Mouse (Mus musculus): ENCODE results near the gene Alpk3.
"Not testable (repeated sequence)": the region's sequence is repeated elsewhere in the genome, so short reads cannot be mapped to it uniquely, and the experiment has no call there.

Alpk3 gene

DNA sequence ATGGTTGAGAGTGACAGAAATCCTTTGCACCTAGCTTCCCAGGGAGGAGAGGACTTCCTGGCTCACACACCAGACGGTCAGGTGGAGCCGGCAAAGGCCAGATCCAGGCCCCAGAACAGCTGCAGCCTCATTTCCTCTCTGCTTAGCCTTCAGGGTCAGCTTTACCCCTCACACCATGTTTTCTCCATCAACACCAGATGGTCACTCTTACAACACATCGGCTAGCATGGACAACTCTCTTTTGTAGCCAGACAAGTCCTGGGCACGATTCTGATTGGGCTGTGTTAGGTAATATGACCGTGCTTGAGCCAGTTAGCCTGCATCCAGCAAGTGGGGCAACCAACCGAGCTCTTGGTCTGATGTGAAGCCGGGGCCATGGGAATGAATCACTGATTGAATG lies 74.5 kb downstream of the Alpk3 start:
- DNase-seq (ENCODE audit: low spot score in 2 of 2): no peak

DNA sequence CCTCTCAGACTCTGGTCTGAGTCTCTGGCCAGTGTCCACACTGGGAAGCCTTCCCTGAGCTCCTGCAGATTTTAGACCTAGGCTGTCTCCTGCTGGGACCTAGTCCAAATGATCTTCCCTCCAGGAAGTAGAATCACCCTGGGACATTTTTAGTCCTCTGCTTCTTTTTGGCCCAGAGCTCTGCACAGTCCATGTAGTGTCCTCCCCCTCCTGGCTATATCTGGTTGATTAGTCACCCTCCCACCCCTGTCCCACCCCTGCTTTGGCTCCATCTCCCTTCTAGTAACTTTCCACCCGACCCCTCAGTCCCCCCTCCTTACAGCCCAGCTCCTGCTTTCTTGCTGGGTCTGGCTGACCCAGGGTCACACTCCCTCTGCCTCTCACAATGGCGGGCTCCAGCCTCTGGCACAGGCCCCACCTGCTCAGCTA lies 75.5 kb downstream of the Alpk3 start:
- no peak for DNase-seq (ENCODE audit: low spot score in 2 of 2)

DNA sequence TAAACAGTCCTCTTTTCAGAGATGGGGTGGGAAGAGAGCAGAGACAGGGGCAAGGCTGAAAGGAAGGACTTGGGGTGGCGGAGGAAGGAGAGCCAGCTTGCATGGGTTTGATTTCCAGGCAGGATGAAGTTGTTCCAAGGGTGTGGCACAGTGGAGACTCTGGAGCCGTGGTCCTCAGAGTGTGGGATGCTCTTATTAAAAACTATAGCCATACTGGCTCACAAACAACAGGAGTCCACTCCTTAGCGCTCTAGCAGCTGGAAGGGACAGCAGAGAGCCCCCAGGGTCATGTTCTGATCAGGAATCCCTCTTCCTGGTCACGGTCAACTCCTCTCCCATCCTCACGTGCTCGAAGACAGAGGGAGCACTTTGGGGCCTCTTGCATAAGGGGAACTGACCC lies 76.0 kb downstream of the Alpk3 start:
- no peak for DNase-seq (ENCODE audit: low spot score in 2 of 2)

DNA sequence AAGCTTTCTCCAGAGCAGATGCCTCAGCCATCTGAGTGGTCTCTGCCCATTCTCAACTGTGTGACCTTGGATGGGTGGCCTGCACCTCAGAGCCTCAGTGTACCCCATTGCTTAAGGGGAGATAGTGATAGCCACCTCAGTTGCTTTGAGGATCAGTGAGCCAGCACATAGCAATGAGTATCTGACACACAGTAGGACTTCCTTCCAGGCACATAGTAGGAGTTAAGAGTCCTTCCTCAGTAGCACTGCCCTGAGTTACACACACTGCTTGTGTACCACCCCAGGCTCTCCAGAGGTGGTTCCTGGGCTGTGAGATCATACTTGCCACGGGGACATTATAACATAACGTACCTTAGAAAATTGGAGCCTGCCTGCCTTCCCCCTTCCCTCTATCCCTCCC lies 76.5 kb downstream of the Alpk3 start:
- no peak for DNase-seq (ENCODE audit: low spot score in 2 of 2)

DNA sequence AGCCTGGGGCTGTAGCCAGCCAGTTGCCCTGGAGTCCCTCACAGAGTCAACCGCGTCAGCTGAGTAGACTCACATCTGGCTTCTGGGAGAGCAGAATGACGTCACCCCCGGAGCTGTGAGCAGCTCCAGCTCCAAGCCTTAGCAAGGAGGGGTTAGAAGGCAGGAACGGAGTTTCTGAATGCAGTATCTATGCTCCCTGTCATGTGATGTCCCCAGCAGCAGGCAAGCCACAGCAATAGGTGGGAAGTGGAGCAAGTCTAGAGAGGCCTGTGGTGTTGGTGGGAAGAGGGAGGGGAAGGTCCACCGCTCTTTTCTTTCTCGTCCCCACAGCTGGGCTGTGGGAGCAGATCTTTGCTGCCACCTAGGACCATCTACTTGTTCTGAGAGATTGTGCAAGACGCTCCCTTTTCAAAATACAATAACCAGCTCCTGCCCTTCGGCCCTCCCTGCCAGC lies 77.2 kb downstream of the Alpk3 start:
- peak; percentile 30 to 48 for DNase-seq (ENCODE audit: low spot score in 2 of 2)

DNA sequence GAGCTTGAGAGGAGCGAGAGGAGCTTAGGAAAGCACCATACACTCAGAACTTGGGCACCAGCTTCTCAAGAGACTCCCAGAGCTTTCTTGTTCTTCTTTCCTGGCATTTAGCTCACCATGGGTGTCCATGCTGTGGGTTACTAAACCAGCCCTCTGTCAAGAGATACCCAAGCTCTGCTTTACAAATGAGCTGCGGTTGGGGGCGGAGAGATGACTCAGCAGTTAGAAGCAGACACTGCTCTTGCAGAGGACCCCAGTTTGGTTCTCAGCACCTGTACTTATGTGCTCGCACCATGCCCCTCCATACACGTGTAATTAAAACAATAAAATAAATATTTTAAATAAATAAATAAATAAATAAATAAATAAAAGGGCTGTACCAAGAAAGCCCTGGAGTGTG lies 79.9 kb downstream of the Alpk3 start:
- DNase-seq (ENCODE audit: low spot score in 2 of 2): no peak

DNA sequence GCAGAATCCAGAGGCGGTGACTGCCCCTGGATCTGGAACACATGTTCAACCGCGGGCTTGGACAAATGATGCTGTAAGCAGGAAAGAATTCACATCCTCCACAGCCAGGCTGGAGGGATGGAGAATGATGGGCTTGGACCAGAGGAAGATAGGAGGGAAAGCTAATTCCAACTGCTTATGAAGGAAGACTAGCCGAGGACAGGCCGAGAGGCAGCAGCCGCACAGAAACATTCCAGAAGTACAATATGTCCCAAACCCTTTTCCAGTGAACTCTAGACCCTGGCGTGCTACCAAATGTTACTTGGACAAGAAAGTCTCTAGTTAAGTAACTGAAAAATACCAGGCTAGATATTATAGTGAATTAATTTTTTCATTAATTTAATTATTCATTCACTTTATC lies 81.7 kb downstream of the Alpk3 start:
- DNase-seq (ENCODE audit: low spot score in 2 of 2): no peak

DNA sequence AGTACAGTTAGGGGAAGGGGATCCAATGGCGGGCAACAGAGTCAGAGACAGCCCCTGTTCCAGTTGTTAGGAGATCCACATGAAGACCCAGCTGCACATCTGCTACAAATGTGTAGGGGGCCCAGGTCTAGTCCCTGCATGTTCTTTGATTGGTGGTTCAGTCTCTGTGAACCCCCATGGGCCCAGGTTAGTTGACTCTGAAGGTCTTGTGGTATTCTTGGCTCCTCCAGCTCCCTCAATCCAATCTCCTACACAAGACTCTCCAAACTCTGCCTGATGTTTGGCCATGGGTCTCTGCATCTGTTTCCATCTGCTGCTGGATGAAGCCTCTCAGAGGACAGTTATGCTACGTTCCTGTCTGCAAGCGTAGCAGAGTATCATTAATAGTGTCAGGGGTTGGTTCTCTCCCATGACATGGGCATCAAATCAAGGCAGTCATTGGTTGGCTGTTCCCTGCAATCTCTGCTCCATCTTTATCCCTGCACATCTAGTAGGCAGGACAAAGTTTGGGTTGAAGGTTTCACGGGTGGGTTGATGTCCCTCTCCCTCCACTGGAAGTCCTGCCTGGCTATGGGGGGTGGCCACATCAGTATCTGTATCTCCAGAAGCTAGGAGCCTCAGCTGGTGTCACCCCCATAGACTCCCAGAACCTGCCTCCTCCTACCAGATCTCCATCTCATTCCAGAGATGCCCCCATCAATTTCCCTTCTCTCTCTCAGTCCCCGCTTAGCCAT lies 82.4 kb downstream of the Alpk3 start:
- DNase-seq (ENCODE audit: low spot score in 2 of 2): no peak

DNA sequence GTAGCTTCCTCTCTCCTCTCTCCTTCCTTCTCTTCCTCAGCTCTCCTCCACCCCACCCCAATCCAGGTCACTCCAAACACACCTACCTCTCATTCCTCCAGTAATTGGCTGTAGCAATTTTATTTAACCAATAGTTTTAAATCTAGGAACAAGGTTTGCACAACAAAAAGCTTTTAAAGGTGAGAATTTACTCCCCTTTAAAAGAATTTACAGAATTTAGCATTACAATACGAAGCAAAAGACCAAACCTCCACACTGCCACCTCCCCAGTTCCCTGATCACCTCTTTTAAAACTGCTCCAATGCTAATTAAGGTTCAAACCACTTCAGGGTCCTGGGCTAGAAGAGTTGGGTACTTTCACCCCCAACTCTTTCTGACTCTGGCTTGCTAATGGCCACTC lies 84.1 kb downstream of the Alpk3 start:
- no peak for DNase-seq (ENCODE audit: low spot score in 2 of 2)

DNA sequence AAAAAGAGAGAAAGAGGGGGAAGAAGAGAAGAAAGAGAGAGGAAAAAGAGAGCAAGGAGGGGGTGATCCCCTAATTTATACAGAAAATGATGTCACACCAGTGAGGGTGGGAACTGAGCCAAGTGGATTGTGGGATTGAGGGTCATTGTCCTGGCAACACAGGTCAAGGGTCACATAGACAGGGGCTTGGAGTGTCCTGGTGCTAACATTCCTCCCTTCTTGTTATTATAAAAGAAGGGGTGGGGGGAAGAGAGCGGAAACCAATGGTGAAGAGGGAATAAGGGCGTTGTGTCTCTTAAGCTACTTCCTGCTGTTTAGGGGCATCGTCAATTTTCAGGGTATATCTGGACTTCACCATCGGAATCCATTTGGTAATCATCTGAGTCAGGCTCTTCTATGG lies 85.7 kb downstream of the Alpk3 start:
- not testable (repeated sequence) for DNase-seq (ENCODE audit: low spot score in 2 of 2)

DNA sequence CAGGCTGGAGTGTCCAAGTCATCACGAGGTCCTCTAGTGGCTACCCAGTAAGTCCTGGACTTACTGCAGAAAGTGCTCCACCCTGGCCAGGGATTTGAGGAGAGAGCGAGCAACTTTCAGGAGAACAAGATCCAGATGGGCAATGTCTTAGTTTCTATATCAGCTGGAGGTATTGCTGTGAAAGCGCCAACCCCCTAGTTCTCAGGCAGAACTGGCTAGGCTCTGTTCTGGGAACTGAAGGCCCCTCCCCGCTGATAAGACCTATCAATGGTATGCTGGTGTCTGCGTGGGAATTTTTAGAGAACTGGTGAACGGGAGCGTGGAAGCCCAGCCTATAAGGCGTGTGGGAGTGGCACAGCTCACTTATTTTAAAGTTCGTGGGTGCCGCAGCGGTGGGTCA lies 92.4 kb downstream of the Alpk3 start:
- no peak for DNase-seq (ENCODE audit: low spot score in 2 of 2)

DNA sequence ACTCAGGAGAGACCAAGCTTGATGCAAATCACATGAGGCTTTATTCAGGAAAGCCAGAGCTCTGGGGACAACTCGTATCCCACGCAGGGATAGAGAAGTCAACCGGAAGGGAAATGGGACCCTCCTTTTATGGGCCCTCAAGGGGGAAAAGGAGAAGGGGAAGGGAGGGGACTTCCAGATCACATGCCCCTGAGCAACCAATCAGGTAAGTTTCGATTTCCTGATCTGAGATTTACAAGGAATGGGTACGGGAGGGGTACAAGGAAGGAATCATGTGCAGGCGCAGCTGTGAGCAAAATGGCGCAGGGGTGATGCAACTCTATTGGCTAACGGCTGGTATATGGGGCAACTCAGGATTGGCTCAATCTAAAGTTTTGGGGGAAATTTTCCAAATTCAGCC lies 93.8 kb downstream of the Alpk3 start:
- no peak for DNase-seq (ENCODE audit: low spot score in 2 of 2)

DNA sequence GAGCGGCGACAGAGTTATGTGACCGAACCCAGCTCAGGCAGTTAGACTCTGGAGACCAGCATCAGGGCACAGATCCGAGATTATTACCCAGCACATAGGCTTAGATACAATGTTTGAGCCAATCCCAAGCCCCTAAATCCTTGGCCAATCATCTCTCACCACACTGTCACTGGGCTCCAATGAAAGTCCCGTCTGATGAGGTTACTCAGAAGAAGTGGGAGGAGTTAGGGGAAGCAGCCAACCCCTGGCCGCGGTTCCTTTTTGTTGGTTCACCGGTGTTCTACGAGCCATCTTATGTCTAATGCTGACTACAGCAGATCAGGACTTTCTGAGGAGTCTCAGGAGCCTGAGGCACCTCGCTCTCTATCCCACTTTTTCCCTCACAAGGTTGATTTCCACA lies 94.9 kb downstream of the Alpk3 start:
- DNase-seq (ENCODE audit: low spot score in 2 of 2): no peak

DNA sequence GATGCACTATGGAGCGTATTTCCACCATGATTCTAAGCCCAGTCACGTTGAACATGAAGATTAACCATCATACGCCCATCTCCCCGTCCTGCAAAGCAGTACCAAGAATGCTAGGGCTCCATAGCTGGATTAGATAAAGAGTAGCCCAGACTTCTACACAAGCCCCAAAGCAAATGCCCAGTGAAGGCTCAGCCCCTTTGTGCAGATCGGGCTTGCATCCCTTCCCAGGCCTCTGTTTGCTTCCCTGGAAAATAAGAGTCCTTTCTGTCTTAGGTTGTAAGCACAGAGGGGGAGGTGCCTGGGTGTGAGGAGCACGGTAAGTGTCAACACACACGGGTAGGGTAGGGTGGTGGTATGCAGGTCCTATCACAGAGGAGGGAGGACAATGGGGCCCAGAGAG lies 95.4 kb downstream of the Alpk3 start:
- no peak for DNase-seq (ENCODE audit: low spot score in 2 of 2)

DNA sequence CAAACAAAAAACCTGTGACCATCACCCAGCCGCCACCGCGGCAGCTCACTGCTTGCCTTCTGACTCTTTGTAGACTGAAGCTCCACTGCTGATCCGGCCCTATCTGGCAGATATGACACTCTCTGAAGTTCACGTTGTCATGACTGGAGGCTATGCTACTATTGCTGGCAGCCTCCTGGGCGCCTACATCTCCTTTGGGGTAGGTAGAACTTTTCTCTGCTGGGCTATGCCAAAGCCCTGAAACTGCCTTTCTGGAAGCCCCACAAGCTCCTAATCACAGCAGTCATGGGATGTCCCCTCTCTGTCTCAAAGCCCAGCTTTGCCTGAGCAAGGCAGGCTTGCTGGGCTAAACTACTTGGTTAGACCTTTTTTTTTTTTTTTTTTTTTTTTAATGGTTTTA lies 95.9 kb downstream of the Alpk3 start:
- no peak for DNase-seq (ENCODE audit: low spot score in 2 of 2)

DNA sequence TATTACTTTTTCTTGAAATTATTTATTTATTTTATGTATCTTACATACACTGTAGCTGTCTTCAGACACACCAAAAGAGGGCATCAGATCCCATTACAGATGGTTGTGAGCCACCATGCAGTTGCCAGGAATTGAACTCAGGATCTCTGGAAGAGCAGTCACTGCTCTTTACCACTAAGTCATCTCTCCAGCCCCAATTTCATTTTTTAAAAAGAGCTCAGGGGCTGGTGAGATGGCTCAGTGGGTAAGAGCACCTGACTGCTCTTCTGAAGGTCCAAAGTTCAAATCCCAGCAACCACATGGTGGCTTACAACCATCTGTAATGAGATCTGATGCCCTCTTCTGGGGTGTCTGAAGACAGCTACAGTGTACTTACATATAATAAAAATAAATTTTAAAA lies 96.8 kb downstream of the Alpk3 start:
- DNase-seq (ENCODE audit: low spot score in 2 of 2): not testable (repeated sequence)

DNA sequence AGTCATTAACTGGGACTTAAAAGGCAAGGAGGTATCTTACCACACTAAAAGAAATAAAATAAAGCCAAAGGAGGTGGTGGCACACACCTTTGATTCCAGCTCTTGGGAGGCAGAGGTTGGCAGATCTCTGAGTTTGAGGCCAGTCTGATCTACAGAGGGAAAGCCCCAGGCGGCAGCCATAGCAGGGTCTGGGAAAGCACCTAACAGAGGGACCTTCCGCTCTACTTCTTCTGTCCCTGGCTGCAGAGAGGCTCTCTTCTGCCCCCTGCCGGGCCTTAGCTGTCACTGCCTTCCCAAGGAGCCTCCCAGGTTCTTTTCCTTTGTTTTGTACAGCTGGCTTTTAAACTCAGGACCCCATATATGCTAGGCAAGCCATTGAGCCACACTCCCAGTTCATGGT lies 97.6 kb downstream of the Alpk3 start:
- peak in 1 of 2 experiments; percentile 25 for DNase-seq (ENCODE audit: low spot score in 2 of 2)
